ENCODE assay signal across 10 mouse cellular contexts in genomic region chr10:115328514-115328913, GRCm38 (mm10). TPM values are rescaled to one million over a fixed set of nuclear protein-coding genes. Genes with fewer than 3 reads are reported as not detected.
DNase-seq lines count a peak whose midpoint lies in the region; ATAC-seq and TF ChIP-seq lines count a peak whose summit lies in the region.
"Had no signal": no experiment of that assay in that cellular context is flagged by ENCODE, and none has a peak within 500 bp of the region (broad histone marks: within the 10 kb centered on the region; RNA-seq: fewer than 3 reads in every experiment).

No protein-coding gene starts in this region.

- no peaks in the 10 kb centered on the region for H3K79me2 ChIP-seq in heart, adult 2 months (replicated peaks; ENCODE audit: control insufficient read depth, insufficient read depth, low read length)

- H3K36me3 ChIP-seq in heart, adult 2 months (ENCODE audit: control insufficient read depth, insufficient read depth, low read length): peaks cover 3% of the 10 kb centered on the region
- H3K36me3 ChIP-seq in heart, embryonic 11.5 days (ENCODE audit: control insufficient read depth, insufficient read depth, low read length): no peaks in the 10 kb centered on the region

- DNase-seq in heart, adult 2 months: peak; percentile 70 to 72
- peak; percentile 72 for DNase-seq in adipocyte (ENCODE audit: low spot score)
- peak; percentile 72 to 73 for DNase-seq in heart, adult 9 months (ENCODE audit: low spot score in 2 of 2)
- DNase-seq in skeletal muscle tissue, adult 2 months (ENCODE audit: low read depth, low spot score): peak; percentile 78
- DNase-seq in retina, embryonic 14.5 days (ENCODE audit: low spot score): no peak
- DNase-seq in frontal cortex, postnatal 25 days (ENCODE audit: low spot score in 2 of 2): no peak
- DNase-seq in urinary bladder, adult 2 months (ENCODE audit: low spot score): no peak

- intact Hi-C loops in heart, adult 2 months (cut with DNase I): no loop called here

- TF ChIP-seq EP300 in heart, adult 2 months (IDR thresholded peaks at IDR 0.05; ENCODE audit: insufficient read depth, low read depth, low read length): 0 out of 2 replicates have a peak, but pooled peaks have one; percentile 48

- no peaks in the 10 kb centered on the region for H3K9me3 ChIP-seq in heart, embryonic 11.5 days (replicated peaks; ENCODE audit: control insufficient read depth, low read length)

- TF ChIP-seq POLR2A in heart, adult 2 months (IDR thresholded peaks at IDR 0.05; ENCODE audit: insufficient read depth, low read depth, low read length): no peak

- H3K4me2 ChIP-seq in heart, embryonic 11.5 days: no peak overlapping the region
- H3K4me2 ChIP-seq: hindbrain, embryonic 14.5 days had no signal

- ATAC-seq in heart, embryonic 11.5 days (replicated peaks; ENCODE audit: insufficient number of reproducible peaks, low FRiP score, low TSS enrichment): no peak

- no peak overlapping the region for H3K4me3 ChIP-seq in heart, adult 2 months
- no peak overlapping the region for H3K4me3 ChIP-seq in heart, embryonic 11.5 days (ENCODE audit: low read depth, low read length)
- H3K4me3 ChIP-seq: left cerebral cortex, adult 2 months had no signal

- no peak for TF ChIP-seq CTCF in heart, adult 2 months (IDR thresholded peaks at IDR 0.05)

- no peak overlapping the region for H3K9ac ChIP-seq in heart, adult 2 months (ENCODE audit: low read depth, low read length)
- H3K9ac ChIP-seq in heart, embryonic 11.5 days (ENCODE audit: low read depth, low read length): no peak overlapping the region
- H3K9ac ChIP-seq: hindbrain, embryonic 14.5 days had no signal

- 35% methylated on average over 6 of the region's 6 CpGs for WGBS in heart, adult 2 months
- WGBS in heart, embryonic 11.5 days (ENCODE audit: insufficient replicate concordance): 65% methylated on average over 6 of the region's 6 CpGs

- H3K4me1 ChIP-seq in heart, adult 2 months (ENCODE audit: control insufficient read depth, insufficient read depth, low read length): peaks cover 3% of the 10 kb centered on the region
- no peaks in the 10 kb centered on the region for H3K4me1 ChIP-seq in heart, embryonic 11.5 days (ENCODE audit: control insufficient read depth, insufficient read depth, low read length)

- peak overlapping the region; percentile 64 for H3K27ac ChIP-seq in heart, adult 2 months
- no peak overlapping the region for H3K27ac ChIP-seq in heart, embryonic 11.5 days (ENCODE audit: low read depth, low read length)
- H3K27ac ChIP-seq: hindbrain, embryonic 14.5 days; left cerebral cortex, adult 2 months had no signal

- no peaks in the 10 kb centered on the region for H3K27me3 ChIP-seq in heart, adult 2 months (ENCODE audit: control insufficient read depth, insufficient read depth, low read length)
- no peaks in the 10 kb centered on the region for H3K27me3 ChIP-seq in heart, embryonic 11.5 days (ENCODE audit: control insufficient read depth, insufficient read depth, low read length)

RNA-seq across cellular contexts. Expression of gene Rab21, which starts 13.1 kb away (rescaled TPM):
- 10 to 100 TPM; 75.0 to 80.1 TPM for total RNA-seq in heart, adult 2 months (2021)
- polyA plus RNA-seq in heart, adult 2 months (2012; rRNA removed): 29.9 and 50.4 TPM in 2 replicates
- polyA plus RNA-seq in heart, embryonic 11.5 days (2014; fragmentation: Nextera tagmentation; extraction: Ambion mirVana): 10.1 and 10.3 TPM in 2 replicates
- polyA plus RNA-seq in urinary bladder, adult 2 months (2012; rRNA removed): 36.2 and 39.5 TPM in 2 replicates

RNA-seq across cellular contexts. Expression of gene Tmem19, which starts 33.8 kb away (rescaled TPM):
- total RNA-seq in heart, adult 2 months (2021): 10 to 100 TPM; 12.1 to 15.1 TPM
- 8.6 and 11.5 TPM in 2 replicates for polyA plus RNA-seq in heart, adult 2 months (2012; rRNA removed)
- polyA plus RNA-seq in heart, embryonic 11.5 days (2014; fragmentation: Nextera tagmentation; extraction: Ambion mirVana): 21.3 and 22.3 TPM in 2 replicates
- polyA plus RNA-seq in urinary bladder, adult 2 months (2012; rRNA removed): 18.8 and 19.4 TPM in 2 replicates

RNA-seq across cellular contexts. Expression of gene Thap2, which starts 55.7 kb away (rescaled TPM):
- 1 to 10 TPM; 7.9 to 9.3 TPM for total RNA-seq in heart, adult 2 months (2021)
- polyA plus RNA-seq in heart, adult 2 months (2012; rRNA removed): 5.0 and 7.8 TPM in 2 replicates
- polyA plus RNA-seq in heart, embryonic 11.5 days (2014; fragmentation: Nextera tagmentation; extraction: Ambion mirVana): 14.0 and 18.2 TPM in 2 replicates
- 9.9 and 11.1 TPM in 2 replicates for polyA plus RNA-seq in urinary bladder, adult 2 months (2012; rRNA removed)

RNA-seq across cellular contexts. Expression of gene Zfc3h1, which starts 56.2 kb away (rescaled TPM):
- total RNA-seq in heart, adult 2 months (2021): 10 to 100 TPM; 13.3 TPM
- polyA plus RNA-seq in heart, adult 2 months (2012; rRNA removed): 13.7 and 29.3 TPM in 2 replicates
- polyA plus RNA-seq in heart, embryonic 11.5 days (2014; fragmentation: Nextera tagmentation; extraction: Ambion mirVana): 19.7 and 22.8 TPM in 2 replicates
- 82.9 and 116 TPM in 2 replicates for polyA plus RNA-seq in urinary bladder, adult 2 months (2012; rRNA removed)

Comparison
In these comparisons a context has a peak if more than half of its experiments do, and no peak if none do; other contexts are left out.
1. DNase-seq: peak in heart, adult 2 months (2 of 2), adipocyte (single experiment), heart, adult 9 months (2 of 2) and skeletal muscle tissue, adult 2 months (single experiment); none in retina, embryonic 14.5 days (single experiment), frontal cortex, postnatal 25 days (0 of 2) and urinary bladder, adult 2 months (single experiment).